Mouse (Mus musculus) lung, postnatal 0 days (tissue): ENCODE measurements around the gene Sostdc1.

Experiments used
- CTCF ChIP-seq: IDR thresholded peaks from 2 replicates; pipeline ENCODE4 v1.5.1; 2016; ENCODE audit warnings: antibody characterized with exemption, mild to moderate bottlenecking
- EP300 ChIP-seq: IDR thresholded peaks from 2 replicates; pipeline ENCODE4 v1.6.1; 2016; ENCODE audit warnings: antibody characterized with exemption, mild to moderate bottlenecking, control low read depth

DNA sequence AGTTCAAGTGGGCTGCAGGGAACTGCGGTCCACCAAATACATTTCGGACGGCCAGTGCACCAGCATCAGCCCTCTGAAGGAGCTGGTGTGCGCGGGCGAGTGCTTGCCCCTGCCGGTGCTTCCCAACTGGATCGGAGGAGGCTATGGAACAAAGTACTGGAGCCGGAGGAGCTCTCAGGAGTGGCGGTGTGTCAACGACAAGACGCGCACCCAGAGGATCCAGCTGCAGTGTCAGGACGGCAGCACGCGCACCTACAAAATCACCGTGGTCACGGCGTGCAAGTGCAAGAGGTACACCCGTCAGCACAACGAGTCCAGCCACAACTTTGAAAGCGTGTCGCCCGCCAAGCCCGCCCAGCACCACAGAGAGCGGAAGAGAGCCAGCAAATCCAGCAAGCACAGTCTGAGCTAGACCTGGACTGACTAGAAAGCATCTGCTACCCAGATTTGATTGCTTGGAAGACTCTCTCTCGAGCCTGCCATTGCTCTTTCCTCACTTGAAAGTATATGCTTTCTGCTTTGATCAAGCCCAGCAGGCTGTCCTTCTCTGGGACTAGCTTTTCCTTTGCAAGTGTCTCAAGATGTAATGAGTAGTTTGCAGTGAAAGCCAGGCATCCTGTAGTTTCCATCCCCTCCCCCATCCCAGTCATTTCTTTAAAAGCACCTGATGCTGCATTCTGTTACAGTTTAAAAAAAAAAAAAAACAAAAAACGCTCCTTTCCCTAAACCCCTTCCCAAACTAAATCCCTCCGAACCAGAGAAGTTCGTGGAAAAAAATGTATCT is 3.3 kb downstream of the Sostdc1 start:
- TF ChIP-seq CTCF (no peak), EP300 (no peak)
